Mouse (Mus musculus) liver, postnatal 0 days (tissue): ENCODE data around the gene Rubcn. TPM values are rescaled to one million over a fixed set of nuclear protein-coding genes. Genes with fewer than 3 reads are reported as not detected.

Experiments used
- ATAC-seq: fragments of 200-750 bp; cut with Nextera tagmentation; 2 replicates; pipeline ENCODE4 v1.8.0; 2017; ENCODE audit warnings: mild to moderate bottlenecking, moderate library complexity
- DNase-seq: peaks from one replicate; pipeline ENCODE4 v3.0.0-alpha.2; 2016
- H3K27ac ChIP-seq: fragments of 300-500 bp; sonication (generic); 2 replicates; pipeline ENCODE4 v1.5.1; 2014; ENCODE audit warnings: antibody characterized with exemption, moderate library complexity, mild to moderate bottlenecking, low read depth
- H3K27me3 ChIP-seq: fragments of 300-500 bp; sonication (generic); 2 replicates; pipeline ENCODE4 v1.6.1; 2014; ENCODE audit warnings: low read length, control low read depth, mixed read lengths; ENCODE audit not compliant: insufficient read depth
- H3K36me3 ChIP-seq: fragments of 300-500 bp; sonication (generic); replicated peaks from 2 replicates; pipeline ENCODE4 v1.6.1; 2014; ENCODE audit warnings: mild to moderate bottlenecking, control low read depth, low read length, moderate library complexity, mixed read lengths; ENCODE audit not compliant: insufficient read depth
- H3K4me1 ChIP-seq: fragments of 300-500 bp; sonication (generic); 2 replicates; pipeline ENCODE4 v1.6.1; 2014; ENCODE audit warnings: antibody characterized with exemption, mild to moderate bottlenecking, control low read depth; ENCODE audit not compliant: insufficient read depth
- H3K4me2 ChIP-seq: fragments of 300-500 bp; sonication (generic); 2 replicates; pipeline ENCODE4 v1.6.1; 2014; ENCODE audit warnings: low read depth, mild to moderate bottlenecking, low read length, moderate library complexity, mixed read lengths
- H3K4me3 ChIP-seq: fragments of 300-500 bp; sonication (generic); 2 replicates; pipeline ENCODE4 v1.5.1; 2014; ENCODE audit warnings: low read depth, low read length
- H3K9ac ChIP-seq: fragments of 300-500 bp; sonication (generic); replicated peaks from 2 replicates; pipeline ENCODE4 v1.6.1; 2014; ENCODE audit warnings: mild to moderate bottlenecking, moderate library complexity
- H3K9me3 ChIP-seq: fragments of 300-500 bp; sonication (generic); 2 replicates; pipeline ENCODE4 v1.6.1; 2016; ENCODE audit warnings: mild to moderate bottlenecking, control low read depth, low read length, mixed read lengths
- CTCF ChIP-seq: sonication (generic); IDR thresholded peaks from 2 replicates; pipeline ENCODE4 v1.5.1; 2016; ENCODE audit warnings: antibody characterized with exemption, low read depth
- EP300 ChIP-seq: IDR thresholded peaks from 2 replicates; pipeline ENCODE4 v1.6.1; 2016; ENCODE audit warnings: antibody characterized with exemption, low read depth, mild to moderate bottlenecking
- WGBS: fragments of 180-500 bp; shearing (Covaris S2); extraction: QIAGEN DNeasy Blood & Tissue Kit; methylation state at CpG from one replicate; pipeline ENCODE4 v1.1.7; 2014; ENCODE audit not compliant: insufficient replicate concordance; 5-methylcytosine and 5-hydroxymethylcytosine counted together
- polyA plus RNA-seq: library from polyadenylated mRNA; unstranded; fragments of >200 nt; fragmentation: Nextera tagmentation; extraction: Ambion mirVana; gene quantifications from 2 replicates; pipeline ENCODE4 v1.2.1, GENCODE M21; 2015

The Rubcn gene
- polyA plus RNA-seq, 1 experiment from 2014 or later, result 4.3 TPM

DNA sequence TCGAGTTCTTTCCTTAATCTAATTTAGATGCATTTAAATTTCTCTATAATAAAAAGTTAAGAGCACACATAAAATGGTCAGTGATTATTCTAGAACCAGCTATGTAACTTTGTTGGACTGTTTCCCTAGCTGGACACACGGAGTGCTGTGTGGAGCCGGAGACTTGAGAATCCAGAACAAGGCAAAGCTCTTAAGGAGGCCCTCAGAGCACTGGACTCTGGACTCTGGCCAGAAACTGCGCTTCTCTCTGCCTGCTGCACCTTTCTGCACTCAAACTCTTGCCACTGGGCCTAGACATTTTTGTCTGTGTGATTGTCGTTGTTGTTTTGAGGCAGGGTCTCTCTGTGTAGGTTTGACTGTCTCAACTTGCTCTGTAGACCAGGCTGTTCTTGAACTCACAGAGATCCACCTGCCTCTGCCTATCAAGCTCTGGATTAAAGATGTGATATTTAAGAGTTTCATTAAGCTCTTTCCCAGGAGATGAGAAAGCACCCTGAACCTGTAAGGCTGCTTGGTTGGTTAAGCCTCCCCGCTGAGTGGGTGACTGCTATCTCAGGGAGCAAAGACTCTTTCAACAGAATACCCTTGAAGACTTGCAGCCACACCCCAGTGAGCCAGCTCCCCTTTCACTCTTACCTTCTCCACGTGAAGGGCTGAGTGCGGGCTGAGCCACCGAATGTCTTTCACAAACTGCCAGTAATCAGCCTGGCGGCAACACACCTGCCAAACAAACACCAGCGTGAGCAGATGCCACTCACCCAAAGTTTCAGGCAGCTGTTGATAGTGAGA is 28.3 kb downstream of the Rubcn start:
- Histone ChIP-seq H3K4me3 (no peak overlapping the region), H3K4me1 (no peaks in the 10 kb centered on the region), H3K4me2 (no peak overlapping the region), H3K9me3 (no peaks in the 10 kb centered on the region), H3K27ac (no peak overlapping the region), H3K36me3 (peaks cover 26% of the 10 kb centered on the region), H3K27me3 (no peaks in the 10 kb centered on the region), H3K9ac (no peak overlapping the region)
- DNase-seq, result no peak
- 83% methylated on average over 11 of the region's 11 CpGs for WGBS
- TF ChIP-seq EP300, result no peak
- TF ChIP-seq CTCF, result no peak
- no peak for ATAC-seq

DNA sequence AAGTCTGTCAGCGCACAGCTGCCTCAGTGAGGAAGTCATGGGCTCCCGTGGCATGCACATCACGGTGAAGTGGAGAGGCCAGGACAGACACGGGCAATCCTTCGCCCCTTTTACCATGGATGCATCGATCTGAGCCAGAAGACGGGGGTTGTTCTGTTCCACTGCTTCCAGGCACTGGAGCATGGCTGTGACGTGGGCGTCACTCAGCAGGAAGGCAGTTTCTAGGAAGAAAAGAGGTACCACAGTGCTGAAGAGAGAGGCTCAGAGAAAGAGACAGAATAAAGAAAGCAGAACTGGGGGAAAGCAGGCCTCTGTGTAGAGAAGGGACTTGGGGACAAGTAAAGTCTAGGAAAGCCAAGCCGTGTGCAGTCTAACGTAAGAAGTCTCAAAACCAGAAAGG is 30.5 kb downstream of the Rubcn start:
- no peak overlapping the region for H3K4me3 ChIP-seq
- DNase-seq, result no peak
- H3K4me1 ChIP-seq, result no peaks in the 10 kb centered on the region
- H3K27me3 ChIP-seq, result no peaks in the 10 kb centered on the region
- WGBS, result 89% methylated on average over 11 of the region's 11 CpGs
- no peaks in the 10 kb centered on the region for H3K9me3 ChIP-seq
- H3K4me2 ChIP-seq, result no peak overlapping the region
- H3K27ac ChIP-seq, result no peak overlapping the region
- H3K9ac ChIP-seq, result no peak overlapping the region
- H3K36me3 ChIP-seq, result peaks cover 38% of the 10 kb centered on the region
- no peak for TF ChIP-seq CTCF
- no peak for TF ChIP-seq EP300
- ATAC-seq, result no peak

DNA sequence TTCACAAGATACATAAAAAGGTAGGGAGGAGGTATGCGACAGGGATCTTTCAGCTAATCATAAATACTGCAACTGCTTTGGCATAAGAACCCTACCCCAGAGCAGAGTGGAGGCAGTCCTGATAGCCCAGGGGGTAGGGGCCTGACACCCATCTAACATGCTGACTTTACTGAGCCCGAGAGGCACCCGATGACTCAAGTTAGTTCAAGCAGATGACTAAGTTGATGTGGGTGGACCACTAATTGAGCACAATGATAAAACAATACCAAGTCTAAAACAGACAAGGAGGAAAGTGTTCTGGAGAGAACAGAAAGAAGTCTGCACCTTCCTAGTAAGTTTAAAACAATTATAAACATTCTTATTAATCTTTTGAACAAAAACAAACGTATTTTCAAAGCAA is 46.1 kb downstream of the Rubcn start:
- no peak overlapping the region for H3K27ac ChIP-seq
- H3K9me3 ChIP-seq, result no peaks in the 10 kb centered on the region
- no peaks in the 10 kb centered on the region for H3K4me1 ChIP-seq
- peaks cover 21% of the 10 kb centered on the region for H3K36me3 ChIP-seq
- ATAC-seq, result no peak
- H3K4me2 ChIP-seq, result no peak overlapping the region
- no peak for DNase-seq
- 80% methylated on average over 4 of the region's 4 CpGs for WGBS
- TF ChIP-seq CTCF (no peak), EP300 (no peak)
- no peaks in the 10 kb centered on the region for H3K27me3 ChIP-seq
- H3K9ac ChIP-seq, result no peak overlapping the region
- no peak overlapping the region for H3K4me3 ChIP-seq

DNA sequence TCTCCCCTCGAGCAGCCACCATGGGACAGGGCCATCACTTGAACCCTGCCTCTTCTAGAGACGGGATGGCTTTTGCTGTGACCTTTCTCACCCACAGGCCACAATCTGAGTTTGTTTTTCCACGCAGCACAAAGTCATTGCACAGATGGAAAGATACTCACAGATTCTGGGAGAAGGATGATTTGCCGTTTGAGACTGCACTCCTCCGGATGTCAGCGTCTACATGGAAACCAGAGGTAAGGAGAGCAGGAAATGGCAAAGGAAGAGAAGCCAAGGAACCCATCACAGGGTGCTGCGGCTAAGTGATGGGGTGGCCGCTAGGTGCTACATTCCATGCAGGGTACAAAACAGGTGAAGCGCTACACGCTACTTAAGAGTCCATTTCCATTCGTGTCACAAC is 48.5 kb downstream of the Rubcn start:
- TF ChIP-seq EP300 (no peak), CTCF (no peak)
- H3K27ac ChIP-seq, result no peak overlapping the region
- H3K9ac ChIP-seq, result no peak overlapping the region
- H3K36me3 ChIP-seq, result peaks cover 32% of the 10 kb centered on the region
- ATAC-seq, result no peak
- no peak overlapping the region for H3K4me2 ChIP-seq
- DNase-seq, result no peak
- WGBS, result 79% methylated on average over 11 of the region's 11 CpGs
- no peaks in the 10 kb centered on the region for H3K4me1 ChIP-seq
- H3K9me3 ChIP-seq, result no peaks in the 10 kb centered on the region
- no peaks in the 10 kb centered on the region for H3K27me3 ChIP-seq
- H3K4me3 ChIP-seq, result no peak overlapping the region

DNA sequence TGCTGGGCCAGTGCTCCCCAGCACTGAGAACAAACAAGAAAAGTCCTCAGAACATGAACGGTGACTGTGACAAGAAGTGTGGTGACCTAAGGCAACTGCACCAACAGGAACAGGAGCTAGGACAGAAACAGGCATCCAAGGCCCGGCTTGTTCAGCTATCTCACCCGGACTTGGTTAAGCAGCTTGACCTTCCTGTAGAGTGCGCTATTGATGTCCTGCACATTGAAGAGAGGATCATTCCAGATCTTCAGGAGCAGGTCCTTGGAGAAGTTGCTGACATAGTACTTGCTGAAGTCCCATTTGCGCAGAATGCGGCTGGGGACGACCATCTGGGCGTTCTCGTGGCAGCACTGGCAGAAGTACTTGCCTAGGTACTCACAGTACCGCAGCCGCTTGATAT is 51.0 kb downstream of the Rubcn start:
- Histone ChIP-seq H3K36me3 (peaks cover 37% of the 10 kb centered on the region), H3K4me3 (no peak overlapping the region), H3K4me1 (0 out of 2 replicates have a peak, but pooled peaks cover 3% of the 10 kb centered on the region), H3K4me2 (no peak overlapping the region), H3K9ac (no peak overlapping the region), H3K27me3 (no peaks in the 10 kb centered on the region), H3K9me3 (no peaks in the 10 kb centered on the region), H3K27ac (no peak overlapping the region)
- TF ChIP-seq CTCF (no peak), EP300 (no peak)
- ATAC-seq (no peak), DNase-seq (no peak)
- 87% methylated on average over 11 of the region's 11 CpGs for WGBS

DNA sequence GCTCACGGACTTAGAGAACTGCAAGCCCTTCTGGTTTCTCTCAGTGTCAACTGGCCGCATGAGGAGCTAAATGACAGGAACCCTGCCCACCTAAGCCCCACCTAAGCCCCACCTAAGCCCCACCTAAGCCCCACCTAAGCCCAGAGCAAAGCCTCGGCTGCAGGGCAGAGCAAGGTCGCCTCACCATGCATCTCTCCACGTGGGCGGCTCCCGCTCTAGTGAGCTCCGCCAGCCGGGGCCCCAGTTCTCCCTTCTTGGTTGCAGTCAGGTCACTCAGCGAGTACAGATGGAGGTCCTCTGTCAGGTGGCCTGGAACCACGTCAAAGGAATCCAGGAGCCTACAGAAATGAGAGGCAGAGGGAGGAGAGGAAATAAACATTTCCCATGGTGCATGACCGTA is 52.2 kb downstream of the Rubcn start:
- H3K4me2 ChIP-seq, result no peak overlapping the region
- DNase-seq (no peak), ATAC-seq (no peak)
- H3K4me3 ChIP-seq, result no peak overlapping the region
- TF ChIP-seq EP300 (no peak), CTCF (no peak)
- no peaks in the 10 kb centered on the region for H3K27me3 ChIP-seq
- no peaks in the 10 kb centered on the region for H3K9me3 ChIP-seq
- 0 out of 2 replicates have a peak, but pooled peaks cover 3% of the 10 kb centered on the region for H3K4me1 ChIP-seq
- H3K9ac ChIP-seq, result no peak overlapping the region
- no peak overlapping the region for H3K27ac ChIP-seq
- H3K36me3 ChIP-seq, result peaks cover 33% of the 10 kb centered on the region
- 79% methylated on average over 12 of the region's 12 CpGs for WGBS
